Mouse (Mus musculus) telencephalon, adult 2 months (tissue): ENCODE measurements at regions not wholly inside any gene's neighbourhood (a gene's known extent, or its start where the extent isn't known, plus 50 kb on each side); places are given as distances from the start of the nearest gene placed in this dataset.

ENCODE experiments used
- DNase-seq: peaks from one replicate; pipeline ENCODE4 v3.0.0-alpha.2; 2011; ENCODE audit warnings: low read depth, low spot score

DNA sequence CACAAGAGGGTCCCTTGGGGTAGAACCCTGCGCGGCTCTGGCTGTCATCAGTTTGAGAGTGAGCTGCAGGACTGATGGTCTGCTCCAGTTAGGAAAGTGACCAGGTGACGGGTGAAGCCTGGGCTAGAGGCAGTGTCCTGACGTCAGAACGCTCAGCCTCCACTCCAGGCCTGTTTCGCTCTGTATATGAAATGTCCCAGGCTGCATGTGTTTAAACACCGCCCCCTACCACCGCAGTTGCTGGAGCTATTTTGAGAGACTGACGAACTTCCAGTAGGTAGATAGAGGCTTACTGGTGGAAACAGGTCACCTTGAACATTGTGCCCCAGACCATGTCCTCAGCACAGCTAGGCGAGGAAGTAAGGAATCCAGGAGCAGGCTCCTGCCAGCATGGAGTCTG is 54.2 kb upstream of the Plcz1 start:
- DNase-seq, result no peak
